Mouse (Mus musculus): ENCODE results near the gene Olfr564. TPM values are rescaled to one million over a fixed set of nuclear protein-coding genes. Genes with fewer than 3 reads are reported as not detected.

Olfr564 gene
- polyA plus RNA-seq (2011; ENCODE audit: insufficient read depth, insufficient read length, low read depth, missing spikeins), result not detected in 2 replicates

DNA sequence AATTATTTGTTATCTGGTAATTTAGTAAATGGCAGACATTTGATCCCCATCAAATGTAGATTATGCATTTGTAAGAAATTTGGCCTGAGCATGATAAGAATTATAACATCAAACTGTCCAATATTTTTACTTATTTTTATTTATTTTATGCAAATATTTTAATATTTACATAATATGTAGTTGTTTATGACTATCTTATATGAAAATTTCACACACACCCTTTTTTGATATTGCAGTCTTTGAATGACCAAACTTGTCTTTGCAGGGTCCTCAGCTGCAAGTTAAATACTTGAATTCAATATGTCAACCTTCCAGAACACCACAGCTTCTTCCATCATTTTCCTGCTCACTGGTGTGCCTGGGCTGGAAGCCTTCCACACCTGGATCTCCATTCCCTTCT, at the start of gene Olfr564:
Olfr564 (plus strand) TSS at position 301 of the 400 bp plus-strand sequence.
- H3K9me3 ChIP-seq (replicated peaks; ENCODE audit: control insufficient read depth, insufficient read depth, low read length, poor library complexity, severe bottlenecking), result no peaks in the 10 kb centered on the region
- no peaks in the 10 kb centered on the region for H3K36me3 ChIP-seq (ENCODE audit: control insufficient read depth, insufficient read depth, low read length, poor library complexity, severe bottlenecking)
- no peak within 1 kb of the TSS for H3K9ac ChIP-seq (ENCODE audit: low read depth, poor library complexity, severe bottlenecking)
- no peak within 1 kb of the TSS for H3K4me3 ChIP-seq (ENCODE audit: low read depth, low read length)
- H3K27me3 ChIP-seq (ENCODE audit: control insufficient read depth, insufficient read depth, low read length, poor library complexity, severe bottlenecking), result no peaks in the 10 kb centered on the region
- no peak for TF ChIP-seq CTCF (IDR thresholded peaks at IDR 0.05; ENCODE audit: low read depth, low read length)
- no peak for TF ChIP-seq EP300 (IDR thresholded peaks at IDR 0.05; ENCODE audit: insufficient read depth, low read depth, low read length)
- H3K4me1 ChIP-seq (ENCODE audit: control insufficient read depth, insufficient read depth, low read length), result no peaks in the 10 kb centered on the region
- H3K27ac ChIP-seq (ENCODE audit: insufficient read depth, low read length), result no peak within 1 kb of the TSS

- H3K9me3 ChIP-seq (replicated peaks; ENCODE audit: control insufficient read depth, insufficient read depth, low read length, poor library complexity, severe bottlenecking), result no peaks in the 10 kb centered on the region
- H3K36me3 ChIP-seq (ENCODE audit: control insufficient read depth, insufficient read depth, low read length, poor library complexity, severe bottlenecking), result no peaks in the 10 kb centered on the region
- H3K9ac ChIP-seq (ENCODE audit: low read depth, poor library complexity, severe bottlenecking), result no peak within 1 kb of the TSS
- no peaks in the 10 kb centered on the region for H3K27me3 ChIP-seq (ENCODE audit: control insufficient read depth, insufficient read depth, low read length, poor library complexity, severe bottlenecking)
- H3K4me3 ChIP-seq (ENCODE audit: low read depth, low read length), result no peak within 1 kb of the TSS
- TF ChIP-seq EP300 (IDR thresholded peaks at IDR 0.05; ENCODE audit: insufficient read depth, low read depth, low read length) (no peak), POLR2A (IDR thresholded peaks at IDR 0.05; ENCODE audit: insufficient read depth, low read length) (no peak), CTCF (IDR thresholded peaks at IDR 0.05; ENCODE audit: low read depth, low read length) (no peak)
- no peaks in the 10 kb centered on the region for H3K4me1 ChIP-seq (ENCODE audit: control insufficient read depth, insufficient read depth, low read length)
- no peak within 1 kb of the TSS for H3K27ac ChIP-seq (ENCODE audit: insufficient read depth, low read length)
These were observed 44.0 kb upstream of the Olfr564 start, which contains the start of the genes Olfr560 and Olfr78 for GRCm38 (mm10) chr7:102759266-102759665. Olfr560 (minus strand) TSS chr7:102759366. Olfr78 (minus strand) TSS chr7:102759471.

DNA sequence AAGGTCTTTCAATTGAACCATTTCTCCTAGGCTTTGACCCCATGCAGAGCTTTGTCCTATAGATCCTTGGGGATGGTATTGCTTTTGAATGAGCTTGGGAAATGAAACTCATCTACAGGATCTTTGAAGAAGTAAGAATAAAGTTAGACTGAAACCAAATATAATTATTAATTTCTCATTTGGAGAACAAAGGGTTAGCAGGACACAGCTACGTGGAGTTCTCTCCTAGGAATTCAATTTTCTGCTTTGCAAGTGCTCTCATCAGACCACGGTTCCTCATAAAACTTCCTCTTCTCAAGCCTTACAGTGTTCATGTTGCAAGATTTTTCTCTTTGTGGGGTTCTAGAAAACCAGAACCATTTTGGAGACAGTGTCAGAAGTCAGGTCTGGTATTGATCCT, 32.4 kb upstream of the Olfr564 start, which contains the start of gene Olfr561:
Olfr561 (plus strand) TSS at position 301 of the 400 bp plus-strand sequence.
- Histone ChIP-seq H3K27me3 (ENCODE audit: control insufficient read depth, insufficient read depth, low read length, poor library complexity, severe bottlenecking) (no peaks in the 10 kb centered on the region), H3K9me3 (replicated peaks; ENCODE audit: control insufficient read depth, insufficient read depth, low read length, poor library complexity, severe bottlenecking) (no peaks in the 10 kb centered on the region), H3K27ac (ENCODE audit: insufficient read depth, low read length) (no peak within 1 kb of the TSS), H3K4me3 (ENCODE audit: low read depth, low read length) (no peak within 1 kb of the TSS), H3K36me3 (ENCODE audit: control insufficient read depth, insufficient read depth, low read length, poor library complexity, severe bottlenecking) (no peaks in the 10 kb centered on the region), H3K4me1 (ENCODE audit: control insufficient read depth, insufficient read depth, low read length) (no peaks in the 10 kb centered on the region), H3K9ac (ENCODE audit: low read depth, poor library complexity, severe bottlenecking) (no peak within 1 kb of the TSS)
- TF ChIP-seq POLR2A (IDR thresholded peaks at IDR 0.05; ENCODE audit: insufficient read depth, low read length) (no peak), EP300 (IDR thresholded peaks at IDR 0.05; ENCODE audit: insufficient read depth, low read depth, low read length) (no peak), CTCF (IDR thresholded peaks at IDR 0.05; ENCODE audit: low read depth, low read length) (no peak)

Other genes starting within 250 kb of the Olfr564 start
- gene Trim21, start 238.0 kb upstream of the Olfr564 start, polyA plus RNA-seq (2011; ENCODE audit: insufficient read depth, insufficient read length, low read depth, missing spikeins), result 8.6 and 9.9 TPM in 2 replicates
- not detected in 2 replicates for gene Olfr550, start 232.0 kb upstream of the Olfr564 start, polyA plus RNA-seq (2011; ENCODE audit: insufficient read depth, insufficient read length, low read depth, missing spikeins)
- gene Olfr551, start 211.6 kb upstream of the Olfr564 start, polyA plus RNA-seq (2011; ENCODE audit: insufficient read depth, insufficient read length, low read depth, missing spikeins), result not detected in 2 replicates
- gene Olfr552, start 205.7 kb upstream of the Olfr564 start, polyA plus RNA-seq (2011; ENCODE audit: insufficient read depth, insufficient read length, low read depth, missing spikeins), result not detected in 2 replicates
- not detected in 2 replicates for gene Olfr553, start 185.3 kb upstream of the Olfr564 start, polyA plus RNA-seq (2011; ENCODE audit: insufficient read depth, insufficient read length, low read depth, missing spikeins)
- gene Olfr554, start 165.0 kb upstream of the Olfr564 start, polyA plus RNA-seq (2011; ENCODE audit: insufficient read depth, insufficient read length, low read depth, missing spikeins), result not detected in 2 replicates
- not detected in 2 replicates for gene Olfr555, start 144.7 kb upstream of the Olfr564 start, polyA plus RNA-seq (2011; ENCODE audit: insufficient read depth, insufficient read length, low read depth, missing spikeins)
- gene Olfr556, start 138.6 kb upstream of the Olfr564 start, polyA plus RNA-seq (2011; ENCODE audit: insufficient read depth, insufficient read length, low read depth, missing spikeins), result not detected in 2 replicates
- 7.6 and 9.9 TPM in 2 replicates for gene Trim68, start 116.2 kb upstream of the Olfr564 start, polyA plus RNA-seq (2011; ENCODE audit: insufficient read depth, insufficient read length, low read depth, missing spikeins)
- not detected in 2 replicates for gene Olfr557, start 107.6 kb upstream of the Olfr564 start, polyA plus RNA-seq (2011; ENCODE audit: insufficient read depth, insufficient read length, low read depth, missing spikeins)
- gene Olfr558, start 101.3 kb upstream of the Olfr564 start, polyA plus RNA-seq (2011; ENCODE audit: insufficient read depth, insufficient read length, low read depth, missing spikeins), result not detected in 2 replicates
- gene Olfr33, start 84.4 kb upstream of the Olfr564 start, polyA plus RNA-seq (2011; ENCODE audit: insufficient read depth, insufficient read length, low read depth, missing spikeins), result not detected in 2 replicates
- not detected in 2 replicates for gene Olfr559, start 76.0 kb upstream of the Olfr564 start, polyA plus RNA-seq (2011; ENCODE audit: insufficient read depth, insufficient read length, low read depth, missing spikeins)
- not detected in 2 replicates for gene Olfr560, start 44.1 kb upstream of the Olfr564 start, polyA plus RNA-seq (2011; ENCODE audit: insufficient read depth, insufficient read length, low read depth, missing spikeins)
- not detected in 2 replicates for gene Olfr78, start 44.0 kb upstream of the Olfr564 start, polyA plus RNA-seq (2011; ENCODE audit: insufficient read depth, insufficient read length, low read depth, missing spikeins)
- gene Olfr561, start 32.3 kb upstream of the Olfr564 start, polyA plus RNA-seq (2011; ENCODE audit: insufficient read depth, insufficient read length, low read depth, missing spikeins), result not detected in 2 replicates
- not detected in 2 replicates for gene Olfr566, start 55.3 kb downstream of the Olfr564 start, polyA plus RNA-seq (2011; ENCODE audit: insufficient read depth, insufficient read length, low read depth, missing spikeins)
- gene Olfr568, start 73.6 kb downstream of the Olfr564 start, polyA plus RNA-seq (2011; ENCODE audit: insufficient read depth, insufficient read length, low read depth, missing spikeins), result not detected in 2 replicates
- gene Olfr569, start 87.4 kb downstream of the Olfr564 start, polyA plus RNA-seq (2011; ENCODE audit: insufficient read depth, insufficient read length, low read depth, missing spikeins), result not detected in 2 replicates
- gene Olfr570, start 91.1 kb downstream of the Olfr564 start, polyA plus RNA-seq (2011; ENCODE audit: insufficient read depth, insufficient read length, low read depth, missing spikeins), result not detected in 2 replicates
- gene Olfr571, start 114.1 kb downstream of the Olfr564 start, polyA plus RNA-seq (2011; ENCODE audit: insufficient read depth, insufficient read length, low read depth, missing spikeins), result 0.33 and 0.39 TPM in 2 replicates
- not detected in 2 replicates for gene Olfr572, start 120.9 kb downstream of the Olfr564 start, polyA plus RNA-seq (2011; ENCODE audit: insufficient read depth, insufficient read length, low read depth, missing spikeins)
- gene Olfr573-ps1, start 139.1 kb downstream of the Olfr564 start, polyA plus RNA-seq (2011; ENCODE audit: insufficient read depth, insufficient read length, low read depth, missing spikeins), result not detected in 2 replicates
- not detected in 2 replicates for gene Olfr574, start 145.0 kb downstream of the Olfr564 start, polyA plus RNA-seq (2011; ENCODE audit: insufficient read depth, insufficient read length, low read depth, missing spikeins)
- gene Olfr575, start 155.3 kb downstream of the Olfr564 start, polyA plus RNA-seq (2011; ENCODE audit: insufficient read depth, insufficient read length, low read depth, missing spikeins), result not detected in 2 replicates
- gene Olfr576, start 159.2 kb downstream of the Olfr564 start, polyA plus RNA-seq (2011; ENCODE audit: insufficient read depth, insufficient read length, low read depth, missing spikeins), result 0.19 TPM in 1 of 2 replicates, not detected in the other
- not detected in 2 replicates for gene Olfr577, start 172.5 kb downstream of the Olfr564 start, polyA plus RNA-seq (2011; ENCODE audit: insufficient read depth, insufficient read length, low read depth, missing spikeins)
- not detected in 2 replicates for gene Olfr578, start 185.8 kb downstream of the Olfr564 start, polyA plus RNA-seq (2011; ENCODE audit: insufficient read depth, insufficient read length, low read depth, missing spikeins)
- not detected in 2 replicates for gene Olfr582, start 234.5 kb downstream of the Olfr564 start, polyA plus RNA-seq (2011; ENCODE audit: insufficient read depth, insufficient read length, low read depth, missing spikeins)
- gene Olfr583, start 247.8 kb downstream of the Olfr564 start, polyA plus RNA-seq (2011; ENCODE audit: insufficient read depth, insufficient read length, low read depth, missing spikeins), result not detected in 2 replicates